Mouse (Mus musculus) cerebellum, postnatal 10 days (tissue): ENCODE results near the gene Cradd.

Source experiments
- DNase-seq, 2 experiments: peaks; one replicate each; pipeline ENCODE4 v3.0.0; 2021; ENCODE audit warnings: mixed read lengths in 2 of 2

Gene Cradd

GRCm38 (mm10) chr10:95152503-95152989 lies 171.4 kb downstream of the Cradd start:
- no peak for DNase-seq

GRCm38 (mm10) chr10:95151012-95151768 lies 172.7 kb downstream of the Cradd start:
- peak; percentile 68 to 69 for DNase-seq

GRCm38 (mm10) chr10:95149666-95150065 lies 174.3 kb downstream of the Cradd start:
- no peak for DNase-seq

- no peak for DNase-seq
Observed at GRCm38 (mm10) chr10:95148641-95149040, 175.3 kb downstream of the Cradd start.

GRCm38 (mm10) chr10:95147136-95147901 lies 176.6 kb downstream of the Cradd start:
- DNase-seq = no peak

GRCm38 (mm10) chr10:95146491-95146890 lies 177.4 kb downstream of the Cradd start:
- peak in 1 of 2 experiments; percentile 55 for DNase-seq

- peak; percentile 42 to 47 for DNase-seq
Observed at GRCm38 (mm10) chr10:95145204-95145926, 178.6 kb downstream of the Cradd start.

GRCm38 (mm10) chr10:95144414-95145130 lies 179.4 kb downstream of the Cradd start:
- DNase-seq = no peak

GRCm38 (mm10) chr10:95143446-95144114 lies 180.4 kb downstream of the Cradd start:
- DNase-seq = no peak

GRCm38 (mm10) chr10:95142844-95143435 lies 181.0 kb downstream of the Cradd start:
- peak; percentile 90 to 94 for DNase-seq

- no peak for DNase-seq
Observed at GRCm38 (mm10) chr10:95141075-95141474, 182.9 kb downstream of the Cradd start.

- peak; percentile 37 to 52 for DNase-seq
Observed at GRCm38 (mm10) chr10:95140191-95140590, 183.7 kb downstream of the Cradd start.

GRCm38 (mm10) chr10:95139645-95140044 lies 184.3 kb downstream of the Cradd start:
- peak; percentile 73 to 80 for DNase-seq

GRCm38 (mm10) chr10:95133057-95133456 lies 190.9 kb downstream of the Cradd start:
- no peak for DNase-seq
